In the genomic region with DNA sequence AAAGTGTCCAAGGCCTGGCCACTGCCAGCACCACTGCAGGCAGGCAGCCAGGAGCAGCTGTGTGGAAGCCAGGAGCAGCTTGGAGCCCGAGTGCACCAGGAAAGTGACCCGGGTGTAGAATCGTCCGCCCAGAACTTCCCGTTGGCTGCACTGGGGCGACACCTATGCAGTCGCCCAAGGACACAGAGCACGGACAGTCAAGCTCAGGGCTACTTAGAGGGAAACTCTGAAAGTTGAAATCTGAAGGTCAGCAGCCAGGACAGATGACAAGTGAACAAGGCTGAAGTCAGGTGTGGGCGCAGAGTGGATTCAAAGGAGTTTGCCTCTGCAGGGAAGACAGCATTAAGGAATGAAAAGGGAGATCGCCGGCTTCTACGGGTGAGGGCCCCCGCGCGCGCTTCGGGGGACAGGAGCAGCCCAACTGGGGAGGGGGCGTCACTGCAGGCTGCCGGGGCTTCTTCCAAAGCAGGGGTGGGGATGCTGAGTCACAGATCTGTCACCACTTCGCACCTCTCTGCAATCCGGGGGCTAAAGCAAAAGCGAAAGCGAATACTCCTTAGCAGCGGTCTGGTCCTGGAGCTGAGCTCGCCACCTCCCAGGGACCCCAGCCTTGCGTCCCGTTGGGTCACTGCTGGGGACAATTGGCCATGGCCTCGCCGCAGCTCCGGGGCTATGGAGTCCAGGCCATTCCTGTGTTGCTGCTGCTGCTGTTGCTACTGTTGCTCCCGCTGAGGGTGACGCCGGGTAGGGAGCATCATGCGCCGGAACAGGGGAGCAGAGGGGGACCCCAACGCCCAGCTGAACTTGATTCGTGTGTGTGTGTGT, we compare ENCODE assay signal across 8 mouse cellular contexts. TPM values are rescaled to one million over a fixed set of nuclear protein-coding genes. Genes with fewer than 3 reads are reported as not detected.
DNase-seq lines count a peak whose midpoint lies in the region; ATAC-seq and TF ChIP-seq lines count a peak whose summit lies in the region.

A gene (plus strand): TSS at position 90 of the 825 bp plus-strand sequence.

- TF ChIP-seq POLR2A in myocyte (IDR thresholded peaks at IDR 0.05; ENCODE audit: insufficient read length, low read depth), result no peak

- H3K79me2 ChIP-seq in myocyte (ENCODE audit: control insufficient read depth, insufficient read depth), result no peaks in the 10 kb centered on the region

- H3K36me3 ChIP-seq in heart, embryonic 10.5 days, result no peaks in the 10 kb centered on the region
- no peaks in the 10 kb centered on the region for H3K36me3 ChIP-seq in kidney, embryonic 14.5 days (ENCODE audit: control insufficient read depth, insufficient read depth, low read length)
- H3K36me3 ChIP-seq in liver, embryonic 11.5 days (ENCODE audit: control insufficient read depth, insufficient read depth, low read length), result no peaks in the 10 kb centered on the region
- H3K36me3 ChIP-seq in myocyte (ENCODE audit: control insufficient read depth, insufficient read depth), result no peaks in the 10 kb centered on the region
- H3K36me3 ChIP-seq in splenic B cell, adult 2 months (ENCODE audit: control insufficient read depth, insufficient read depth, low read length, poor library complexity, severe bottlenecking), result no peaks in the 10 kb centered on the region

- peaks cover 9% of the 10 kb centered on the region; the same call in 1 of the 2 replicates for H3K4me1 ChIP-seq in heart, embryonic 10.5 days
- H3K4me1 ChIP-seq in kidney, embryonic 14.5 days (ENCODE audit: control insufficient read depth, insufficient read depth, low read length), result peaks cover 6% of the 10 kb centered on the region; the same call in 1 of the 2 replicates
- peaks cover 5% of the 10 kb centered on the region for H3K4me1 ChIP-seq in liver, embryonic 11.5 days (replicated peaks; ENCODE audit: control insufficient read depth, insufficient read depth, low read length)

- peak within 1 kb of the TSS; percentile 9 for H3ac ChIP-seq in myocyte (ENCODE audit: control insufficient read depth, insufficient read length)

- H3K4me3 ChIP-seq in heart, embryonic 10.5 days, result peak within 1 kb of the TSS; percentile 74
- H3K4me3 ChIP-seq in kidney, embryonic 14.5 days (ENCODE audit: low read length), result peak within 1 kb of the TSS; percentile 64
- H3K4me3 ChIP-seq in liver, embryonic 11.5 days (ENCODE audit: low read depth, low read length), result peak within 1 kb of the TSS; percentile 71
- peak within 1 kb of the TSS; percentile 41 for H3K4me3 ChIP-seq in myocyte

- peak within 1 kb of the TSS; percentile 99 for H3K4me2 ChIP-seq in kidney, embryonic 14.5 days (replicated peaks; ENCODE audit: low read depth, low read length)
- peak within 1 kb of the TSS; percentile 97 for H3K4me2 ChIP-seq in liver, embryonic 11.5 days
- H3K4me2 ChIP-seq in myocyte (ENCODE audit: low read depth), result peak within 1 kb of the TSS; percentile 97

- peaks cover 19% of the 10 kb centered on the region; the same call in 1 of the 2 replicates for H3K27me3 ChIP-seq in heart, embryonic 10.5 days (ENCODE audit: insufficient read depth, poor library complexity, severe bottlenecking)
- H3K27me3 ChIP-seq in kidney, embryonic 14.5 days (ENCODE audit: control insufficient read depth, insufficient read depth, low read length), result peaks cover 12% of the 10 kb centered on the region; the same call in 1 of the 2 replicates
- peaks cover 6% of the 10 kb centered on the region; the same call in 1 of the 2 replicates for H3K27me3 ChIP-seq in liver, embryonic 11.5 days (replicated peaks; ENCODE audit: control insufficient read depth, insufficient read depth, low read length)
- H3K27me3 ChIP-seq in myocyte (ENCODE audit: control insufficient read depth, insufficient read depth, insufficient read length), result no peaks in the 10 kb centered on the region
- no peaks in the 10 kb centered on the region for H3K27me3 ChIP-seq in splenic B cell, adult 2 months (ENCODE audit: control insufficient read depth, insufficient read depth, low read length, poor library complexity, severe bottlenecking)

- DNase-seq in A20 (ENCODE audit: low read depth, low spot score), result peak; percentile 77
- peak; percentile 93 for DNase-seq in adrenal gland, postnatal 14 days
- DNase-seq in heart, embryonic 10.5 days (ENCODE audit: low spot score), result peak; percentile 79
- peak; percentile 61 for DNase-seq in liver, embryonic 11.5 days (ENCODE audit: low spot score)
- DNase-seq in splenic B cell, adult 2 months (ENCODE audit: low read depth, low spot score), result peak; percentile 60

- WGBS in heart, embryonic 10.5 days, result under 1% methylated on average over 37 of the region's 37 CpGs
- WGBS in kidney, embryonic 14.5 days, result under 1% methylated on average over 35 of the region's 37 CpGs
- WGBS in liver, embryonic 11.5 days, result 1% methylated on average over 37 of the region's 37 CpGs

- no peaks in the 10 kb centered on the region for H3K9me3 ChIP-seq in heart, embryonic 10.5 days
- no peaks in the 10 kb centered on the region for H3K9me3 ChIP-seq in kidney, embryonic 14.5 days (ENCODE audit: control insufficient read depth, low read length)
- H3K9me3 ChIP-seq in liver, embryonic 11.5 days (ENCODE audit: control insufficient read depth, low read length), result no peaks in the 10 kb centered on the region

- ATAC-seq in erythroblast, adult 5-6 weeks (replicated peaks; ENCODE audit: low FRiP score, poor library complexity, severe bottlenecking), result peak; percentile 55
- ATAC-seq in kidney, embryonic 14.5 days (ENCODE audit: low FRiP score, low TSS enrichment), result peak; percentile 73
- peak; percentile 54 for ATAC-seq in liver, embryonic 11.5 days (replicated peaks; ENCODE audit: low FRiP score)

- peak within 1 kb of the TSS; percentile 87 for H3K27ac ChIP-seq in heart, embryonic 10.5 days
- no peak within 1 kb of the TSS for H3K27ac ChIP-seq in kidney, embryonic 14.5 days (ENCODE audit: low read depth, low read length)
- no peak within 1 kb of the TSS for H3K27ac ChIP-seq in liver, embryonic 11.5 days (ENCODE audit: low read depth, low read length)

- peak within 1 kb of the TSS; percentile 24 for H3K9ac ChIP-seq in kidney, embryonic 14.5 days (ENCODE audit: low read depth, low read length)
- H3K9ac ChIP-seq in liver, embryonic 11.5 days (ENCODE audit: low read depth, low read length), result peak within 1 kb of the TSS; percentile 66

TF ChIP-seq in myocyte, 11 proteins besides CTCF, POLR2A, EP300 and RAD21:
- no peak for TF ChIP-seq REST (IDR thresholded peaks at IDR 0.05; ENCODE audit: insufficient read depth, insufficient read length)
- TF ChIP-seq MAX (IDR thresholded peaks at IDR 0.05; ENCODE audit: low read depth), result no peak
- no peak for TF ChIP-seq SRF (IDR thresholded peaks at IDR 0.05; ENCODE audit: control insufficient read depth, insufficient read length, low read depth)
- no peak for TF ChIP-seq TCF12 (IDR thresholded peaks at IDR 0.05; ENCODE audit: insufficient read depth, poor library complexity, severe bottlenecking)
- no peak for TF ChIP-seq POLR2AphosphoS2 (IDR thresholded peaks at IDR 0.05; ENCODE audit: insufficient read length, low read depth)
- no peak for TF ChIP-seq USF1 (IDR thresholded peaks at IDR 0.05; ENCODE audit: low read depth)
- TF ChIP-seq CEBPB (IDR thresholded peaks at IDR 0.05; ENCODE audit: insufficient read depth, poor library complexity, severe bottlenecking), result no peak
- TF ChIP-seq TCF3 (IDR thresholded peaks at IDR 0.05; ENCODE audit: insufficient read length, low read depth), result no peak

RNA-seq across cellular contexts. Expression of the gene that starts here (rescaled TPM):
- 50.8 and 59.1 TPM in 2 replicates for total RNA-seq in adrenal gland, postnatal 14 days (2021)
- 1.5 and 5.9 TPM in 2 replicates for total RNA-seq in erythroblast, adult 5-6 weeks (2015; ENCODE audit: low replicate concordance)
- 1.1 and 1.8 TPM in 2 replicates for total RNA-seq in erythroblast, adult 5-6 weeks (2017; ENCODE audit: low replicate concordance)
- 5.1 and 6.3 TPM in 2 replicates for polyA plus RNA-seq in heart, embryonic 10.5 days (2016; fragmentation: Nextera tagmentation; extraction: Ambion mirVana)
- 0.99 and 1.5 TPM in 2 replicates for polyA plus RNA-seq in kidney, embryonic 14.5 days (2014; fragmentation: Nextera tagmentation; extraction: Ambion mirVana)
- 1.6 and 2.1 TPM in 2 replicates for polyA plus RNA-seq in liver, embryonic 11.5 days (2014; fragmentation: Nextera tagmentation; extraction: Ambion mirVana)
- 0.22 TPM for polyA plus RNA-seq in myocyte (2012; fragmentation: generic; extraction: Trizol)
